Mouse (Mus musculus): ENCODE data around the gene Rbms3. TPM values are rescaled to one million over a fixed set of nuclear protein-coding genes. Genes with fewer than 3 reads are reported as not detected.

Rbms3 gene
- total RNA-seq, 1 experiment, result 2.2 TPM

GRCm38 (mm10) chr9:116928338-116928737 is 701.4 kb downstream of the Rbms3 start:
- no peaks in the 10 kb centered on the region for H3K9me3 ChIP-seq (ENCODE audit: control insufficient read depth, insufficient read depth, low read depth, low read length)
- no peak for DNase-seq (ENCODE audit: low read depth, low spot score)
- in situ Hi-C loops (cut with MboI; ENCODE audit: low sequenced_read_pairs in 2 of 2, unreplicated experiment in 2 of 2), result no loop called here

GRCm38 (mm10) chr9:116923151-116923550 is 706.6 kb downstream of the Rbms3 start:
- Histone ChIP-seq H3K36me3 (ENCODE audit: control insufficient read depth, insufficient read depth, low read length, poor library complexity, severe bottlenecking) (no peaks in the 10 kb centered on the region), H3K4me1 (ENCODE audit: control insufficient read depth in 2 of 2, insufficient read depth in 2 of 2, low read length in 2 of 2, poor library complexity in 1 of 2) (peaks cover 0 to 6% of the 10 kb centered on the region in 2 experiments; a peak in 1 of 4 replicates), H3K27ac (ENCODE audit: insufficient read depth, low read depth, low read length, poor library complexity, severe bottlenecking) (no peak overlapping the region), H3K4me3 (ENCODE audit: insufficient read depth in 1 of 2, low read depth in 1 of 2, low read length in 2 of 2, poor library complexity in 1 of 2, severe bottlenecking in 1 of 2) (no peak overlapping the region), H3K9me3 (ENCODE audit: control insufficient read depth, insufficient read depth, low read depth, low read length) (no peaks in the 10 kb centered on the region), H3K9ac (ENCODE audit: insufficient read depth, low read depth, low read length, poor library complexity, severe bottlenecking) (no peak overlapping the region)
- no peak for TF ChIP-seq MAFK (IDR thresholded peaks at IDR 0.05; ENCODE audit: insufficient read depth, low read depth, low read length)
- TF ChIP-seq ZNF384 (IDR thresholded peaks at IDR 0.05; ENCODE audit: low read depth, low read length), result no peak
- TF ChIP-seq HCFC1 (IDR thresholded peaks at IDR 0.05; ENCODE audit: borderline replicate concordance, insufficient read depth, low read length), result no peak
- no peak for TF ChIP-seq CHD2 (IDR thresholded peaks at IDR 0.05; ENCODE audit: low read depth, low read length)
- no peak for TF ChIP-seq ZC3H11A (IDR thresholded peaks at IDR 0.05; ENCODE audit: borderline replicate concordance, low read depth, low read length)
- in situ Hi-C loops (cut with MboI; ENCODE audit: low sequenced_read_pairs in 2 of 2, unreplicated experiment in 2 of 2), result no loop called here
- DNase-seq (ENCODE audit: low read depth, low spot score), result no peak

More at GRCm38 (mm10) chr9:116928338-116928737, 701.4 kb downstream of the Rbms3 start:
- no peak overlapping the region for H3K27ac ChIP-seq (ENCODE audit: insufficient read depth, low read depth, low read length, poor library complexity, severe bottlenecking)
- H3K4me3 ChIP-seq (ENCODE audit: insufficient read depth in 1 of 2, low read depth in 1 of 2, low read length in 2 of 2, poor library complexity in 1 of 2, severe bottlenecking in 1 of 2), result no peak overlapping the region
- H3K36me3 ChIP-seq (ENCODE audit: control insufficient read depth, insufficient read depth, low read length, poor library complexity, severe bottlenecking), result no peaks in the 10 kb centered on the region
- no peaks in the 10 kb centered on the region for H3K4me1 ChIP-seq (ENCODE audit: control insufficient read depth in 2 of 2, insufficient read depth in 2 of 2, low read length in 2 of 2, poor library complexity in 1 of 2)
- no peak for TF ChIP-seq HCFC1 (IDR thresholded peaks at IDR 0.05; ENCODE audit: borderline replicate concordance, insufficient read depth, low read length)
- no peak for TF ChIP-seq CHD2 (IDR thresholded peaks at IDR 0.05; ENCODE audit: low read depth, low read length)
- no peak for TF ChIP-seq ZNF384 (IDR thresholded peaks at IDR 0.05; ENCODE audit: low read depth, low read length)
- no peak for TF ChIP-seq ZC3H11A (IDR thresholded peaks at IDR 0.05; ENCODE audit: borderline replicate concordance, low read depth, low read length)
- no peak for TF ChIP-seq MAFK (IDR thresholded peaks at IDR 0.05; ENCODE audit: insufficient read depth, low read depth, low read length)
- H3K9ac ChIP-seq (ENCODE audit: insufficient read depth, low read depth, low read length, poor library complexity, severe bottlenecking), result no peak overlapping the region

- H3K36me3 ChIP-seq (ENCODE audit: control insufficient read depth, insufficient read depth, low read length, poor library complexity, severe bottlenecking), result no peaks in the 10 kb centered on the region
- H3K9ac ChIP-seq (ENCODE audit: insufficient read depth, low read depth, low read length, poor library complexity, severe bottlenecking), result no peak overlapping the region
- peaks cover 0 to 6% of the 10 kb centered on the region in 2 experiments; a peak in 1 of 4 replicates for H3K4me1 ChIP-seq (ENCODE audit: control insufficient read depth in 2 of 2, insufficient read depth in 2 of 2, low read length in 2 of 2, poor library complexity in 1 of 2)
- no peak overlapping the region for H3K27ac ChIP-seq (ENCODE audit: insufficient read depth, low read depth, low read length, poor library complexity, severe bottlenecking)
- in situ Hi-C loops (cut with MboI; ENCODE audit: low sequenced_read_pairs in 2 of 2, unreplicated experiment in 2 of 2), result no loop called here
- no peaks in the 10 kb centered on the region for H3K9me3 ChIP-seq (ENCODE audit: control insufficient read depth, insufficient read depth, low read depth, low read length)
- no peak for DNase-seq (ENCODE audit: low read depth, low spot score)
- TF ChIP-seq MAFK (IDR thresholded peaks at IDR 0.05; ENCODE audit: insufficient read depth, low read depth, low read length) (no peak), ZC3H11A (IDR thresholded peaks at IDR 0.05; ENCODE audit: borderline replicate concordance, low read depth, low read length) (no peak), ZNF384 (IDR thresholded peaks at IDR 0.05; ENCODE audit: low read depth, low read length) (no peak)
- H3K4me3 ChIP-seq (ENCODE audit: insufficient read depth in 1 of 2, low read depth in 1 of 2, low read length in 2 of 2, poor library complexity in 1 of 2, severe bottlenecking in 1 of 2), result no peak overlapping the region
These were observed 707.2 kb downstream of the Rbms3 start for GRCm38 (mm10) chr9:116922561-116922960.

- no peak overlapping the region for H3K9ac ChIP-seq (ENCODE audit: insufficient read depth, low read depth, low read length, poor library complexity, severe bottlenecking)
- H3K4me3 ChIP-seq (ENCODE audit: insufficient read depth in 1 of 2, low read depth in 1 of 2, low read length in 2 of 2, poor library complexity in 1 of 2, severe bottlenecking in 1 of 2), result no peak overlapping the region
- peaks cover 0 to 6% of the 10 kb centered on the region in 2 experiments; a peak in 1 of 4 replicates for H3K4me1 ChIP-seq (ENCODE audit: control insufficient read depth in 2 of 2, insufficient read depth in 2 of 2, low read length in 2 of 2, poor library complexity in 1 of 2)
- H3K9me3 ChIP-seq (ENCODE audit: control insufficient read depth, insufficient read depth, low read depth, low read length), result no peaks in the 10 kb centered on the region
- H3K27ac ChIP-seq (ENCODE audit: insufficient read depth, low read depth, low read length, poor library complexity, severe bottlenecking), result no peak overlapping the region
- DNase-seq (ENCODE audit: low read depth, low spot score), result no peak
- no peak for TF ChIP-seq CHD2 (IDR thresholded peaks at IDR 0.05; ENCODE audit: low read depth, low read length)
- TF ChIP-seq HCFC1 (IDR thresholded peaks at IDR 0.05; ENCODE audit: borderline replicate concordance, insufficient read depth, low read length), result no peak
- no peak for TF ChIP-seq ZC3H11A (IDR thresholded peaks at IDR 0.05; ENCODE audit: borderline replicate concordance, low read depth, low read length)
- no peak for TF ChIP-seq ZNF384 (IDR thresholded peaks at IDR 0.05; ENCODE audit: low read depth, low read length)
- no peak for TF ChIP-seq MAFK (IDR thresholded peaks at IDR 0.05; ENCODE audit: insufficient read depth, low read depth, low read length)
- no peaks in the 10 kb centered on the region for H3K36me3 ChIP-seq (ENCODE audit: control insufficient read depth, insufficient read depth, low read length, poor library complexity, severe bottlenecking)
- in situ Hi-C loops (cut with MboI; ENCODE audit: low sequenced_read_pairs in 2 of 2, unreplicated experiment in 2 of 2), result no loop called here
These were observed 710.2 kb downstream of the Rbms3 start for GRCm38 (mm10) chr9:116919441-116920019.

GRCm38 (mm10) chr9:116912493-116912847 is 717.2 kb downstream of the Rbms3 start:
- Histone ChIP-seq H3K9me3 (ENCODE audit: control insufficient read depth, insufficient read depth, low read depth, low read length) (no peaks in the 10 kb centered on the region), H3K9ac (ENCODE audit: insufficient read depth, low read depth, low read length, poor library complexity, severe bottlenecking) (no peak overlapping the region), H3K27ac (ENCODE audit: insufficient read depth, low read depth, low read length, poor library complexity, severe bottlenecking) (no peak overlapping the region), H3K4me3 (ENCODE audit: insufficient read depth in 1 of 2, low read depth in 1 of 2, low read length in 2 of 2, poor library complexity in 1 of 2, severe bottlenecking in 1 of 2) (no peak overlapping the region), H3K4me1 (ENCODE audit: control insufficient read depth in 2 of 2, insufficient read depth in 2 of 2, low read length in 2 of 2, poor library complexity in 1 of 2) (no peaks in the 10 kb centered on the region; a peak in 1 of 4 replicates), H3K36me3 (ENCODE audit: control insufficient read depth, insufficient read depth, low read length, poor library complexity, severe bottlenecking) (no peaks in the 10 kb centered on the region)
- DNase-seq (ENCODE audit: low read depth, low spot score), result no peak
- TF ChIP-seq HCFC1 (IDR thresholded peaks at IDR 0.05; ENCODE audit: borderline replicate concordance, insufficient read depth, low read length) (no peak), CHD2 (IDR thresholded peaks at IDR 0.05; ENCODE audit: low read depth, low read length) (no peak), ZC3H11A (IDR thresholded peaks at IDR 0.05; ENCODE audit: borderline replicate concordance, low read depth, low read length) (no peak), ZNF384 (IDR thresholded peaks at IDR 0.05; ENCODE audit: low read depth, low read length) (no peak), MAFK (IDR thresholded peaks at IDR 0.05; ENCODE audit: insufficient read depth, low read depth, low read length) (no peak)
- in situ Hi-C loops (cut with MboI; ENCODE audit: low sequenced_read_pairs in 2 of 2, unreplicated experiment in 2 of 2), result no loop called here

All from ES-E14 (cell line).